Mouse (Mus musculus) spleen, adult 2 months (tissue): ENCODE data around the gene Nup107.

Experiments used
- CTCF ChIP-seq: fragments of 200-500 bp; IDR thresholded peaks from 2 replicates; pipeline ENCODE4 v1.5.1; 2011; ENCODE audit warnings: mild to moderate bottlenecking, inconsistent platforms; ENCODE audit not compliant: insufficient read depth, insufficient read length, insufficient replicate concordance; ENCODE audit errors: extremely low read depth
- POLR2A ChIP-seq: fragments of 200-500 bp; IDR thresholded peaks from 2 replicates; pipeline ENCODE4 v1.6.1; 2011; ENCODE audit warnings: low read depth, low read length, inconsistent platforms

GRCm38 (mm10) chr10:117796181-117796580 lies 3.7 kb upstream of the Nup107 start:
- TF ChIP-seq CTCF = no peak
- TF ChIP-seq POLR2A = no peak
